Mouse (Mus musculus) urinary bladder, adult 2 months (tissue): ENCODE results near the gene Gm20388. TPM values are rescaled to one million over a fixed set of nuclear protein-coding genes. Genes with fewer than 3 reads are reported as not detected.

ENCODE experiments used
- DNase-seq: peaks from one replicate; pipeline ENCODE4 v3.0.0; 2022; ENCODE audit warnings: low spot score
- polyA plus RNA-seq: library from polyadenylated mRNA; depleted of rRNA; stranded (reverse); fragments of >200 nt; gene quantifications from 2 replicates; pipeline ENCODE4 v1.2.3, GENCODE M21; 2012

The Gm20388 gene
- polyA plus RNA-seq, 1 experiment, result 50.2 TPM

- DNase-seq, result no peak
These were observed 377.7 kb downstream of the Gm20388 start for GRCm38 (mm10) chr8:120288122-120288908.

GRCm38 (mm10) chr8:120289191-120289590 lies 378.6 kb downstream of the Gm20388 start:
- DNase-seq, result no peak

- DNase-seq, result no peak
These were observed 379.1 kb downstream of the Gm20388 start for GRCm38 (mm10) chr8:120289698-120290181.

- no peak for DNase-seq
These were observed 380.0 kb downstream of the Gm20388 start for GRCm38 (mm10) chr8:120290614-120291013.

GRCm38 (mm10) chr8:120291650-120292049 lies 381.0 kb downstream of the Gm20388 start:
- DNase-seq, result no peak

GRCm38 (mm10) chr8:120292316-120293107 lies 381.9 kb downstream of the Gm20388 start:
- no peak for DNase-seq

- no peak for DNase-seq
These were observed 383.0 kb downstream of the Gm20388 start for GRCm38 (mm10) chr8:120293421-120294357.

- no peak for DNase-seq
These were observed 384.6 kb downstream of the Gm20388 start for GRCm38 (mm10) chr8:120294982-120295870.

GRCm38 (mm10) chr8:120297000-120297399 lies 386.4 kb downstream of the Gm20388 start:
- no peak for DNase-seq

- DNase-seq, result no peak
These were observed 388.2 kb downstream of the Gm20388 start for GRCm38 (mm10) chr8:120298601-120299532.

GRCm38 (mm10) chr8:120300601-120301141 lies 390.0 kb downstream of the Gm20388 start:
- peak; percentile 71 for DNase-seq

GRCm38 (mm10) chr8:120302941-120303675 lies 392.5 kb downstream of the Gm20388 start:
- no peak for DNase-seq

- no peak for DNase-seq
These were observed 393.5 kb downstream of the Gm20388 start for GRCm38 (mm10) chr8:120304097-120304496.

GRCm38 (mm10) chr8:120305800-120306385 lies 395.3 kb downstream of the Gm20388 start:
- DNase-seq, result no peak

- DNase-seq, result no peak
These were observed 396.5 kb downstream of the Gm20388 start for GRCm38 (mm10) chr8:120307103-120307502.

- DNase-seq, result no peak
These were observed 396.9 kb downstream of the Gm20388 start for GRCm38 (mm10) chr8:120307528-120307927.

- DNase-seq, result no peak
These were observed 397.5 kb downstream of the Gm20388 start for GRCm38 (mm10) chr8:120308131-120308530.

- no peak for DNase-seq
These were observed 397.9 kb downstream of the Gm20388 start for GRCm38 (mm10) chr8:120308553-120308952.
